Mouse (Mus musculus): Measurements from ENCODE around the gene Phf19. TPM values are rescaled to one million over a fixed set of nuclear protein-coding genes. Genes with fewer than 3 reads are reported as not detected.

The Phf19 gene
- polyA plus RNA-seq, 1 experiment from 2014 or later, result 3.9 TPM

GRCm38 (mm10) chr2:34920144-34920543 is 6.3 kb upstream of the Phf19 start:
- Histone ChIP-seq H3K4me1 (peaks cover 11% of the 10 kb centered on the region), H3K27ac (no peak overlapping the region), H3K4me3 (no peak overlapping the region), H3K27me3 (ENCODE audit: insufficient read depth, poor library complexity, severe bottlenecking) (peaks cover 19% of the 10 kb centered on the region), H3K9me3 (no peaks in the 10 kb centered on the region), H3K36me3 (no peaks in the 10 kb centered on the region)
- no peak for DNase-seq (ENCODE audit: low spot score)
- WGBS, result 53% methylated on average over 2 of the region's 2 CpGs

- peak overlapping the region; percentile 81 for H3K27ac ChIP-seq
- H3K4me1 ChIP-seq, result peaks cover 35% of the 10 kb centered on the region
- 38% methylated on average over 2 of the region's 2 CpGs for WGBS
- peaks cover 53% of the 10 kb centered on the region for H3K27me3 ChIP-seq (ENCODE audit: insufficient read depth, poor library complexity, severe bottlenecking)
- peak overlapping the region; percentile 66 for H3K4me3 ChIP-seq
- H3K9me3 ChIP-seq, result no peaks in the 10 kb centered on the region
- no peak for DNase-seq (ENCODE audit: low spot score)
- no peaks in the 10 kb centered on the region for H3K36me3 ChIP-seq
Observed at GRCm38 (mm10) chr2:34915103-34915502, 1.3 kb upstream of the Phf19 start.

- Histone ChIP-seq H3K9me3 (no peaks in the 10 kb centered on the region), H3K27ac (peak overlapping the region; percentile 81), H3K4me1 (peaks cover 33% of the 10 kb centered on the region), H3K27me3 (ENCODE audit: insufficient read depth, poor library complexity, severe bottlenecking) (peaks cover 53% of the 10 kb centered on the region), H3K36me3 (no peaks in the 10 kb centered on the region), H3K4me3 (peak overlapping the region; percentile 66)
- no peak for DNase-seq (ENCODE audit: low spot score)
- 6% methylated on average over 2 of the region's 2 CpGs for WGBS
Observed at GRCm38 (mm10) chr2:34914823-34915082, 927 bp upstream of the Phf19 start.

GRCm38 (mm10) chr2:34914069-34914822 is 420 bp upstream of the Phf19 start:
- 3% methylated on average over 34 of the region's 50 CpGs for WGBS
- no peak for DNase-seq (ENCODE audit: low spot score)
- H3K4me1 ChIP-seq, result peaks cover 33% of the 10 kb centered on the region

GRCm38 (mm10) chr2:34912613-34913012 is 1.2 kb downstream of the Phf19 start:
- H3K36me3 ChIP-seq, result no peaks in the 10 kb centered on the region
- H3K4me1 ChIP-seq, result peaks cover 33% of the 10 kb centered on the region
- H3K27me3 ChIP-seq (ENCODE audit: insufficient read depth, poor library complexity, severe bottlenecking), result peaks cover 57% of the 10 kb centered on the region
- H3K9me3 ChIP-seq, result no peaks in the 10 kb centered on the region
- WGBS, result 37% methylated on average over 7 of the region's 7 CpGs
- H3K27ac ChIP-seq, result no peak overlapping the region; the same call in 1 of the 2 replicates
- H3K4me3 ChIP-seq, result peak overlapping the region; percentile 66
- no peak for DNase-seq (ENCODE audit: low spot score)

More at GRCm38 (mm10) chr2:34914069-34914822, 420 bp upstream of the Phf19 start:
- peak overlapping the region; percentile 81 for H3K27ac ChIP-seq
- H3K36me3 ChIP-seq, result no peaks in the 10 kb centered on the region
- H3K27me3 ChIP-seq (ENCODE audit: insufficient read depth, poor library complexity, severe bottlenecking), result peaks cover 56% of the 10 kb centered on the region
- peak overlapping the region; percentile 66 for H3K4me3 ChIP-seq
- H3K9me3 ChIP-seq, result no peaks in the 10 kb centered on the region

- Histone ChIP-seq H3K4me1 (peaks cover 33% of the 10 kb centered on the region), H3K9me3 (no peaks in the 10 kb centered on the region), H3K27ac (no peak overlapping the region), H3K36me3 (no peaks in the 10 kb centered on the region), H3K4me3 (no peak overlapping the region), H3K27me3 (ENCODE audit: insufficient read depth, poor library complexity, severe bottlenecking) (peaks cover 64% of the 10 kb centered on the region)
- no peak for DNase-seq (ENCODE audit: low spot score)
- 86% methylated on average over 5 of the region's 5 CpGs for WGBS
Observed at GRCm38 (mm10) chr2:34911871-34912270, 2.0 kb downstream of the Phf19 start.

- peaks cover 57% of the 10 kb centered on the region for H3K27me3 ChIP-seq (ENCODE audit: insufficient read depth, poor library complexity, severe bottlenecking)
- no peak for DNase-seq (ENCODE audit: low spot score)
- no peak overlapping the region for H3K27ac ChIP-seq
- H3K4me1 ChIP-seq, result peaks cover 37% of the 10 kb centered on the region
- WGBS, result 84% methylated on average over 4 of the region's 4 CpGs
- H3K36me3 ChIP-seq, result no peaks in the 10 kb centered on the region
- H3K9me3 ChIP-seq, result no peaks in the 10 kb centered on the region
- H3K4me3 ChIP-seq, result no peak overlapping the region
Observed at GRCm38 (mm10) chr2:34909719-34910118, 4.1 kb downstream of the Phf19 start.

- Histone ChIP-seq H3K9me3 (no peaks in the 10 kb centered on the region), H3K27ac (no peak overlapping the region), H3K36me3 (no peaks in the 10 kb centered on the region), H3K4me1 (peaks cover 35% of the 10 kb centered on the region), H3K27me3 (ENCODE audit: insufficient read depth, poor library complexity, severe bottlenecking) (peaks cover 36% of the 10 kb centered on the region), H3K4me3 (no peak overlapping the region)
- 53% methylated on average over 12 of the region's 12 CpGs for WGBS
- peak; percentile 78 for DNase-seq (ENCODE audit: low spot score)
Observed at GRCm38 (mm10) chr2:34906861-34907604, 6.8 kb downstream of the Phf19 start.

- Histone ChIP-seq H3K27ac (no peak overlapping the region; the same call in 1 of the 2 replicates), H3K4me1 (peaks cover 35% of the 10 kb centered on the region), H3K36me3 (0 out of 2 replicates have a peak, but pooled peaks cover 3% of the 10 kb centered on the region), H3K4me3 (no peak overlapping the region), H3K9me3 (no peaks in the 10 kb centered on the region), H3K27me3 (ENCODE audit: insufficient read depth, poor library complexity, severe bottlenecking) (peaks cover 30% of the 10 kb centered on the region)
- WGBS, result 59% methylated on average over 6 of the region's 6 CpGs
- DNase-seq (ENCODE audit: low spot score), result no peak
Observed at GRCm38 (mm10) chr2:34906426-34906825, 7.4 kb downstream of the Phf19 start.

GRCm38 (mm10) chr2:34904849-34905542 is 8.8 kb downstream of the Phf19 start:
- Histone ChIP-seq H3K4me3 (peak overlapping the region; percentile 50), H3K36me3 (0 out of 2 replicates have a peak, but pooled peaks cover 3% of the 10 kb centered on the region), H3K4me1 (peaks cover 35% of the 10 kb centered on the region), H3K27me3 (ENCODE audit: insufficient read depth, poor library complexity, severe bottlenecking) (peaks cover 21% of the 10 kb centered on the region; the same call in 1 of the 2 replicates), H3K27ac (peak overlapping the region; percentile 64; the same call in 1 of the 2 replicates), H3K9me3 (no peaks in the 10 kb centered on the region)
- peak; percentile 100 for DNase-seq (ENCODE audit: low spot score)
- 1% methylated on average over 34 of the region's 34 CpGs for WGBS

- no peak for DNase-seq (ENCODE audit: low spot score)
- H3K27ac ChIP-seq, result peak overlapping the region; percentile 64; the same call in 1 of the 2 replicates
Observed at GRCm38 (mm10) chr2:34903652-34904405, 10.0 kb downstream of the Phf19 start.

GRCm38 (mm10) chr2:34903191-34903590 is 10.6 kb downstream of the Phf19 start:
- no peak overlapping the region for H3K4me3 ChIP-seq
- 83% methylated on average over 7 of the region's 7 CpGs for WGBS
- peaks cover 25% of the 10 kb centered on the region for H3K27me3 ChIP-seq (ENCODE audit: insufficient read depth, poor library complexity, severe bottlenecking)

More at GRCm38 (mm10) chr2:34903652-34904405, 10.0 kb downstream of the Phf19 start:
- 52% methylated on average over 4 of the region's 4 CpGs for WGBS
- Histone ChIP-seq H3K4me3 (no peak overlapping the region; the same call in 1 of the 2 replicates), H3K9me3 (no peaks in the 10 kb centered on the region), H3K27me3 (ENCODE audit: insufficient read depth, poor library complexity, severe bottlenecking) (peaks cover 25% of the 10 kb centered on the region), H3K4me1 (peaks cover 35% of the 10 kb centered on the region), H3K36me3 (peaks cover 12% of the 10 kb centered on the region; the same call in 1 of the 2 replicates)

More at GRCm38 (mm10) chr2:34903191-34903590, 10.6 kb downstream of the Phf19 start:
- peaks cover 12% of the 10 kb centered on the region; the same call in 1 of the 2 replicates for H3K36me3 ChIP-seq
- DNase-seq (ENCODE audit: low spot score), result no peak
- no peaks in the 10 kb centered on the region for H3K9me3 ChIP-seq
- H3K4me1 ChIP-seq, result peaks cover 35% of the 10 kb centered on the region
- H3K27ac ChIP-seq, result no peak overlapping the region

Data from heart, embryonic 10.5 days (tissue).